Mouse (Mus musculus): ENCODE measurements around the gene Grhl3.

Gene Grhl3

GRCm38 (mm10) chr4:135575365-135576140 lies 2.1 kb upstream of the Grhl3 start:
- in situ Hi-C loops (cut with MboI, MseI) = no loop called here

DNA sequence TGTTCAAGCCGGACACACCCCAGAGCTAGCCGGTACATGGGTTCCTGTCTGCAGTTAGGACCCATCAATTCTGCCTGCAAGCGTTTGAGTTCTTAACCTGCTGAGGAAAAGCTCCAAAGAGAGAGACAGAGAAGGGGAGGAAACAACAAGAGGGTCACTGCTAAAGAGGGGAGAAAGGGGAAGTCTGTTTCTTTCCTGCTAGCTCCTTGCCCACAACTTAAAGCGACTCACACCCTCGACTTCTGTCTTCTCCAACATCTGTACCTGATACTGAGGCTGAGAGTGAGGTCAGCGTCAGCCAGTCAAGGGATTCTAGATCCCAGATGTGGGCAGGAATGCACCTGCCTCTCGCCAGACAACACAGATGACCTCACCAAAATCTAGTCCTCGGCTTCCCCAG lies 1.2 kb downstream of the Grhl3 start:
- in situ Hi-C loops (cut with MboI, MseI) = no loop called here

GRCm38 (mm10) chr4:135571037-135571550 lies 2.3 kb downstream of the Grhl3 start:
- in situ Hi-C loops (cut with MboI, MseI) = no loop called here

GRCm38 (mm10) chr4:135570152-135571036 lies 3.0 kb downstream of the Grhl3 start:
- in situ Hi-C loops (cut with MboI, MseI) = no loop called here

GRCm38 (mm10) chr4:135569201-135569600 lies 4.2 kb downstream of the Grhl3 start:
- in situ Hi-C loops (cut with MboI, MseI) = no loop called here

DNA sequence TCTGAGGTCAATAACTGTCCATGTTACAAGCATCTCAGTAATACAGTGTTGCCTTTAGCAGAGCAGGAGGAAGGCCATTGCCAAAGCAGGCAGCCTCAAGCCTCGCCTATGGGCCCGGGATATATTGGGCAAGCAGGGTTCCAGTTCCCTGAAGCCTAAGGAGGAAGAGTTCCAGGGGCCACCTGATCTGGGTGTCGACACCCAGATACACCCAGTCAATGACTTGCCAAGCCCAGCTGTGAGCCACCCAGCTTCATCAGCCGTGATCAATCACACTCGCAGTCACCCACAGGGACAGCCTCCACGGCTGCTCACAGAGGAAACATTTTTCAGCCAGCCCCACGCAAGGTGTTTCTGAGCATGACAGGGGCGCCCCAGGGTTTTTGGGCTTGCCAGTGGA lies 5.9 kb downstream of the Grhl3 start:
- in situ Hi-C loops (cut with MboI, MseI) = no loop called here

GRCm38 (mm10) chr4:135567042-135567441 lies 6.4 kb downstream of the Grhl3 start:
- in situ Hi-C loops (cut with MboI, MseI) = no loop called here

DNA sequence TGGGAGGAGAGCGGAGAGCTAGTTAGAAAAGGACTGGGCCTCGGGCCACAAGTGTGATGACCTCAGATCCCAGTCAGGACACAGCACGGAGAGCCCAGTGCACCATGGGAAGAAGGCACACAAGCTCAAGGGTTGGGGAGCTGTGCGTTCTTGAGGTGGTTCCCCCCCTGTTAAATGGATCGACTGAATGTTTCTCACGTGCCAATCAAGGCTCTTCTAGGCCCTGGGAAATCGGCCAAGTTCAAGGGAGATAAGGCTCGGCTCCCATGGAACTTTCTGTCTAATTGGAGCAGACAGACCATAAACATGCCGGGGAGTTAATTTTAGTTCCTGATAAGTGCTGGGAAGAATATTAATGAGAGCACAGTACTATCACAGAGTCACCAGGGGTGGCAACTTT lies 8.0 kb downstream of the Grhl3 start:
- in situ Hi-C loops (cut with MboI, MseI) = no loop called here

DNA sequence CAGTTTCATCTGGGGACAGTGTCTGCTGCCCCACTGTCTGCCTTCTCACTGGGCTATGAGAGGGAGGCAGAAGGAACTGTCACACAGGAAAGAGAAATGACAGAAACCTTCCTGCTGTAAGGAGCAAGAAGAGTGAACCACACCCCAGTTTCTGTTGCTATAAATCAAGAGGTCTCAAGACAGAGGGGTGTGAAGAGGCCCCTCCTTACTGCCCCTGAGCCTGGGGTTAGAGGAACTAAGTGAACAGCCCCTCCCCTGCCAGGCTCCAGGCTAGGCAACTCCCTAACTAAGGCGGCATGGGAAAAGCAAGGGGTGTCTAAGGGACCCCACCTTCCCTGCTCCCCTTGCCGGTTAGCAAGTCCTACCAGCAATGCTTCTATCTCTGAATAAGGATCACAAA lies 9.6 kb downstream of the Grhl3 start:
- in situ Hi-C loops (cut with MboI, MseI) = no loop called here

- in situ Hi-C loops (cut with MboI, MseI) = no loop called here
These were observed 24.1 kb downstream of the Grhl3 start for GRCm38 (mm10) chr4:135549323-135549722.

- in situ Hi-C loops (cut with MboI, MseI) = no loop called here
These were observed 24.8 kb downstream of the Grhl3 start for GRCm38 (mm10) chr4:135548521-135549077.

DNA sequence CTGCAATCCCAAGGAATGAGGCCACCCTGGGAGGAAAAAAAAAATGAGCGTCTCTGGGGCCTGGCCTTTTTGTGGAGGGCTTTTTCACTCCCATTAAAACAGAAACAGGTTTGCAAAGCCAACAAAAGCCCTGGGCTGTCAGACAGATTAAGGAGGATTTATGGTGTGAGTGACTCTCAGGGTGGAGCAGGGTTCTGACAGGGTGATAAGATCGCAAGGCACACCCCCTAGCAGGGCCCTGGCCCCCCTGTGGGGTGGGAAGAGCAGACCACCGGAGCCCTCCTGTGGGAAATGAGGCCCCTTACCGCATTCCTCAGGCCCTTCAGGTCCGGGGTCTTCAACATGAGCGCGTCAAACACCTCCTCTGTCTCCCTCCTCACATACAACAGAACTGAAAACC lies 25.3 kb downstream of the Grhl3 start:
- in situ Hi-C loops (cut with MboI, MseI) = no loop called here

DNA sequence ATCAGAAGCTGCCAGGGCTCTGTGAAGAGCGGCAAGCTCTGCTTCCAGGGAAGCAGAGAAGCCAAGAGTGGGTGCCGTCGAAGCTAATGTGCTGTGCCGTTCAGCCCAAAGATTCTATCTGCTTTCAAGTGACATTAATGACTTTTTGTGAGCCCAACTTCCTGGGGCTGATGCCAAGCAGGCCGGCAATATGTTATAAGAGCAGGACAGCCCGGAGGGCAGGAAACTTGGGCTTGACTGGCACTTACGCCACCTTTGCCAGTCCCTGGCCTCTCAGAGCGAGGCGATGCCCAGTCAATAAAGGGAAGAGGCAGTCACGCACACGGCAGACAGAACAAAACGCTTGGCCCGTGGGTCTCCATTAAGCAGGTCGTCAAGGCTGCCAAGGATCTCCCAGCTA lies 25.9 kb downstream of the Grhl3 start:
- in situ Hi-C loops (cut with MboI, MseI) = no loop called here

DNA sequence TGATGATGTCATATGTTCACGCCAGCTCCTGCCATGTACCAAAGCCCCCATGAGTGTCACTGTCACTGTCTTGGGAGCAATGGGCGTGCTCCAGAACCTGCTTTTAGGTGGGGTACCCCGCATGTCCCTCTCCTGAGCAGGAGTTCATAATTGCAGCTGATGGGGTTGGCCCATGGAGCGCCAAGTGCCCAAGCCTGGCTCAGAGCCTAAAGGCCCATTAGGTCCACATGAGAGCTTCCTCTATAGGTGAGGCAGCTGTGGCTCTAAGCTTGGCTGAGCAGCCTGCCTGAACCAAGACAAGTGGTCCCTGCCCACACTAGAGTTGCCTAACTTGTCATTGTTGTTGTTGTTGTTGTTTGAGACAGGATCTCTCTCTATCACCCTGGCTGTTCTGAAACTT lies 26.6 kb downstream of the Grhl3 start:
- in situ Hi-C loops (cut with MboI, MseI) = no loop called here

DNA sequence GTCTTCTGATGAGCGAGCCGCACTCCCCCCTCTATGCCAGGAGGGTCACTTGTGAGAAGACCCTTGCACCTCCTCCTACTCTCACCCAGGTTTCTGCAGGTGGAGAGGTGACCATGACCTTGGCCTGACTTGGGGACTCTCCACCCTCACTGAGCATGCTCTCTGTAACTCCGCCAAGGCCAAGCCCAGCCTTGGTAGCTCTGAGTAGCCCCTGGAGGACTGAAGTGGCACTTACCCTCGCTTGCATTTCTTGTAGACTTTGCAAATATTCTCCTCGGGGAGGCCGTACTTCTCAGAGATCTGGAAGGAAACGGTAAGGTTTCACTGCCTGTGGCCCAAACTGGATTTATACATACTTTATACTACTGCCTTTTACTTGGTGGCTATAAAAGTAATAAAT lies 27.4 kb downstream of the Grhl3 start:
- in situ Hi-C loops (cut with MboI, MseI) = no loop called here

DNA sequence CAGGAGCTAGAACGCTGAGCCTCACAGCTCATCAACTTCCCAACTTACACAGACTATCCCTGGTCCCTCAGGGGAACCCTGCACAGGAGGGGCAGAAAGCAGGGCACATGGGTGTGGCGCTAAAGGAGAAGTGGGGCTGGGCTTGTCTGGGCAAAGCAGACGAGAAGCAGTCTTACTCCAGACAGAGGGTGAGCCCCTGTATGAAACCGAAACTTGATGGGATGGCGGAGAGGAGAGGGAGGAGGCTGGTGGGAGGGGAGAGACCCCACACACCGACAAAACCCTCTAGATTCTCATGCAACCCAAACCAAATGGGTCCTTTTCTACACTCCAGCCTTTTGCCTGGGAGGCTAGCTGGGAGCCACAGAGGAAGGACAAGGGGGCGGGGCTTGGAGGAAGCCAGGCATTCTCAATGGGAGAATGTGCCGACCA lies 28.3 kb downstream of the Grhl3 start:
- in situ Hi-C loops (cut with MboI, MseI) = no loop called here

- in situ Hi-C loops (cut with MboI, MseI) = no loop called here
These were observed 29.1 kb downstream of the Grhl3 start for GRCm38 (mm10) chr4:135544284-135544683.

- in situ Hi-C loops (cut with MboI, MseI) = no loop called here
These were observed 33.4 kb downstream of the Grhl3 start for GRCm38 (mm10) chr4:135540057-135540456.

DNA sequence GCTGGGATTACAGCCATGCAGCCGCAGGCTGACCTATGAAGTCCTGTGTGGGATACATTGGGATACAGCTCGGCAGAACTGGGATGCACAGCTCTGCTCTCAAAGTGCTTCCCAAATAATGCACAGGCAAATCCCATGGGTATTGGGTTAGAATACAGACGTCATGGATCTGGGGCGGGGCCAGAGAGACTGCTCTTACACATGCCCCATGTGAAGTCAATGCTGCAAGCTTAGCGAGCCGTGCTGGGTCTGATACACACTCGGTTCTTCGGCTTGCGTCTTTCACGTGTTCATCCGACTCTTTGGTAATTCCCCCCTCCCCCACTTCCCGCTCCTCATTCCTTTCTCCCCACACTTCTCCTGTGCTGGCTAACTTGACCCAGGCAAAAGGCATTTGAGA lies 34.4 kb downstream of the Grhl3 start:
- in situ Hi-C loops (cut with MboI, MseI) = no loop called here

DNA sequence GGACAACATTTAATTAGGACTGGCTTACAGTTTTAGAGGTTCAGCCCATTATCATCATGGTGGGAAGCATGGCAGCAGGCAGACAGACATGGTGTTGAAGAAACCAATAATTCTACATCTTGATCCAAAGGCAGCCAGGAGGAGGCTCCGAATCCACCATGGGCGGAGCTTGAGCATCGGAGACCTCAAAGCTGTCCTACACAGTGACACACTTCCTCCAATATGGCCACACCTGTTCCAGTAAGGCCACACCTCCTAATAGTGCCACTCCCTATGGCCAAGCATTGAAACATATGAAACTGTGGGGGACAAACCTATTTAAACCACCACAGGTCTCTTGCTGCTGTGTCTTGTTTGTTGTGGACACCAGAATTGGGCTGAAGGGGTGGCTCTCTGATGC lies 38.4 kb downstream of the Grhl3 start:
- in situ Hi-C loops (cut with MboI, MseI) = no loop called here

GRCm38 (mm10) chr4:135533001-135533400 lies 40.4 kb downstream of the Grhl3 start:
- in situ Hi-C loops (cut with MboI, MseI) = no loop called here
